Mouse (Mus musculus) spleen, postnatal 36 days (tissue): ENCODE measurements around the gene Hip1.
A peak's percentile ranks its signal among the peaks of the same experiment; 100 is the strongest.

Source experiments
- DNase-seq, 2 experiments: peaks; one replicate each; pipeline ENCODE4 v3.0.0; 2022; ENCODE audit warnings: low spot score in 2 of 2, mixed read lengths in 1 of 2

The Hip1 gene

GRCm38 (mm10) chr5:135544865-135545797 is at the start of gene Hip1:
Gene Hip1, minus strand, starts transcription at chr5:135545120.
- DNase-seq: peak; percentile 97

- DNase-seq: no peak
These were observed 45.3 kb upstream of the Hip1 start for GRCm38 (mm10) chr5:135589996-135590784.

GRCm38 (mm10) chr5:135587764-135588163 is 42.8 kb upstream of the Hip1 start:
- DNase-seq: no peak

- no peak for DNase-seq
These were observed 40.8 kb upstream of the Hip1 start for GRCm38 (mm10) chr5:135585691-135586090.

- no peak for DNase-seq
These were observed 37.4 kb upstream of the Hip1 start for GRCm38 (mm10) chr5:135582330-135582729.

- no peak for DNase-seq
These were observed 34.4 kb upstream of the Hip1 start for GRCm38 (mm10) chr5:135579331-135579751.

GRCm38 (mm10) chr5:135576055-135576454 is 31.1 kb upstream of the Hip1 start:
- DNase-seq: no peak

- peak; percentile 4 to 26 for DNase-seq
These were observed 28.1 kb upstream of the Hip1 start, which contains the start of gene Ccl24 for GRCm38 (mm10) chr5:135573006-135573405. Gene Ccl24, minus strand, starts transcription at chr5:135573049.

- DNase-seq: no peak
These were observed 23.8 kb upstream of the Hip1 start for GRCm38 (mm10) chr5:135568698-135569097.

GRCm38 (mm10) chr5:135567556-135568265 is 22.8 kb upstream of the Hip1 start:
- DNase-seq: no peak

GRCm38 (mm10) chr5:135563469-135563868 is 18.5 kb upstream of the Hip1 start, which contains the start of gene Ccl26:
Gene Ccl26, minus strand, starts transcription at chr5:135563569.
- no peak for DNase-seq

- DNase-seq: no peak
These were observed 12.8 kb upstream of the Hip1 start for GRCm38 (mm10) chr5:135557671-135558070.

- DNase-seq: no peak
These were observed 12.1 kb upstream of the Hip1 start for GRCm38 (mm10) chr5:135557051-135557450.

- DNase-seq: no peak
These were observed 11.3 kb upstream of the Hip1 start for GRCm38 (mm10) chr5:135556259-135556658.

GRCm38 (mm10) chr5:135551591-135551990 is 6.7 kb upstream of the Hip1 start:
- DNase-seq: no peak

GRCm38 (mm10) chr5:135550910-135551309 is 6.0 kb upstream of the Hip1 start:
- peak in 1 of 2 experiments; percentile 43 for DNase-seq

GRCm38 (mm10) chr5:135547990-135548389 is 3.1 kb upstream of the Hip1 start:
- DNase-seq: no peak

GRCm38 (mm10) chr5:135544032-135544558 is 825 bp downstream of the Hip1 start:
- DNase-seq: no peak

GRCm38 (mm10) chr5:135537794-135538214 is 7.1 kb downstream of the Hip1 start:
- peak; percentile 35 to 46 for DNase-seq

GRCm38 (mm10) chr5:135537326-135537725 is 7.6 kb downstream of the Hip1 start:
- DNase-seq: peak; percentile 79 to 82

- no peak for DNase-seq
These were observed 9.1 kb downstream of the Hip1 start for GRCm38 (mm10) chr5:135535867-135536266.
